Mouse (Mus musculus) left cerebral cortex, postnatal 36 days (tissue): ENCODE measurements at regions not wholly inside any gene's neighbourhood (a gene's known extent, or its start where the extent isn't known, plus 50 kb on each side); places are given as distances from the start of the nearest gene placed in this dataset.
A peak's percentile ranks its signal among the peaks of the same experiment; 100 is the strongest.

Experiments used
- DNase-seq, 2 experiments: peaks; one replicate each; pipeline ENCODE4 v3.0.0; 2021 to 2022; ENCODE audit warnings: low spot score in 2 of 2, mixed read lengths in 1 of 2
- intact Hi-C: fragments of 180-260 bp; cut with DNase I; formaldehyde crosslinking; loops from one replicate; pipeline ENCODE4 v1.15.1; 2025

- DNase-seq: peak in 1 of 2 experiments; percentile 18
Observed at GRCm38 (mm10) chr2:99831251-99831650, 1164.2 kb upstream of the Gm10800 start.

GRCm38 (mm10) chr2:99821691-99822090, 1154.6 kb upstream of the Gm10800 start:
- no peak for DNase-seq
- intact Hi-C loops: no loop called here

More at GRCm38 (mm10) chr2:99831251-99831650, 1164.2 kb upstream of the Gm10800 start:
- intact Hi-C loops: no loop called here
